Mouse (Mus musculus): ENCODE data around the gene Lhpp. TPM values are rescaled to one million over a fixed set of nuclear protein-coding genes. Genes with fewer than 3 reads are reported as not detected.

Lhpp gene
- polyA plus RNA-seq, 1 experiment from 2014 or later, result 12.7 TPM

- Histone ChIP-seq H3K4me2 (ENCODE audit: low read depth, low read length) (no peak overlapping the region), H3K27ac (ENCODE audit: low read length) (peak overlapping the region; percentile 43; the same call in 1 of the 2 replicates), H3K36me3 (ENCODE audit: control insufficient read depth, insufficient read depth, low read length) (no peaks in the 10 kb centered on the region), H3K9me3 (replicated peaks; ENCODE audit: control insufficient read depth, low read length) (no peaks in the 10 kb centered on the region), H3K27me3 (ENCODE audit: control insufficient read depth, insufficient read depth, low read length) (no peaks in the 10 kb centered on the region), H3K4me1 (ENCODE audit: control insufficient read depth, insufficient read depth, low read length) (peaks cover 16% of the 10 kb centered on the region), H3K4me3 (replicated peaks; ENCODE audit: low read length) (no peak overlapping the region), H3K9ac (ENCODE audit: low read length) (no peak overlapping the region)
- WGBS, result 56% methylated on average over 4 of the region's 4 CpGs
- 0 out of 2 replicates have a peak, but pooled peaks have one; percentile 35 for ATAC-seq (ENCODE audit: insufficient read depth, low FRiP score)
Observed at GRCm38 (mm10) chr7:132753518-132754388, 143.3 kb downstream of the Lhpp start.

- H3K4me3 ChIP-seq (replicated peaks; ENCODE audit: low read length), result no peak overlapping the region
- no peaks in the 10 kb centered on the region for H3K9me3 ChIP-seq (replicated peaks; ENCODE audit: control insufficient read depth, low read length)
- peak overlapping the region; percentile 43; the same call in 1 of the 2 replicates for H3K27ac ChIP-seq (ENCODE audit: low read length)
- H3K4me1 ChIP-seq (ENCODE audit: control insufficient read depth, insufficient read depth, low read length), result peaks cover 16% of the 10 kb centered on the region
- H3K27me3 ChIP-seq (ENCODE audit: control insufficient read depth, insufficient read depth, low read length), result no peaks in the 10 kb centered on the region
- no peak overlapping the region for H3K4me2 ChIP-seq (ENCODE audit: low read depth, low read length)
- WGBS, result 56% methylated on average over 3 of the region's 3 CpGs
- no peaks in the 10 kb centered on the region for H3K36me3 ChIP-seq (ENCODE audit: control insufficient read depth, insufficient read depth, low read length)
- H3K9ac ChIP-seq (ENCODE audit: low read length), result no peak overlapping the region
- ATAC-seq (ENCODE audit: insufficient read depth, low FRiP score), result no peak
Observed at GRCm38 (mm10) chr7:132754389-132754750, 143.9 kb downstream of the Lhpp start.

Other genes with a start within 250 kb of the Lhpp start
- 356 and 377 TPM in 2 replicates for gene Oat, start 34.2 kb upstream of the Lhpp start, polyA plus RNA-seq (2015; fragmentation: Nextera tagmentation; extraction: Ambion mirVana)
- gene Nkx1-2, start 11.0 kb upstream of the Lhpp start, polyA plus RNA-seq (2015; fragmentation: Nextera tagmentation; extraction: Ambion mirVana), result not detected in 2 replicates
- 15.1 and 17.4 TPM in 2 replicates for gene Fam53b, start 203.2 kb downstream of the Lhpp start, polyA plus RNA-seq (2015; fragmentation: Nextera tagmentation; extraction: Ambion mirVana)
- gene Eef1akmt2, start 242.0 kb downstream of the Lhpp start, polyA plus RNA-seq (2015; fragmentation: Nextera tagmentation; extraction: Ambion mirVana), result 54.3 and 56.5 TPM in 2 replicates
- 31.0 and 31.5 TPM in 2 replicates for gene Abraxas2, start 248.6 kb downstream of the Lhpp start, polyA plus RNA-seq (2015; fragmentation: Nextera tagmentation; extraction: Ambion mirVana)

All from stomach, embryonic 16.5 days (tissue).